Mouse (Mus musculus): Measurements from ENCODE around the gene Egln3. TPM values are rescaled to one million over a fixed set of nuclear protein-coding genes. Genes with fewer than 3 reads are reported as not detected.

Egln3 gene
- polyA plus RNA-seq, 1 experiment, result 51.8 TPM

- no peaks in the 10 kb centered on the region for H3K36me3 ChIP-seq (ENCODE audit: control insufficient read depth, insufficient read depth, low read length)
- 21% methylated on average over 1 of the region's 1 CpGs for WGBS
- no peak overlapping the region for H3K4me3 ChIP-seq (ENCODE audit: low read depth, low read length)
- H3K27ac ChIP-seq (ENCODE audit: insufficient read depth, low read depth, low read length), result peak overlapping the region; percentile 54; the same call in 1 of the 2 replicates
- H3K27me3 ChIP-seq (ENCODE audit: control insufficient read depth, insufficient read depth, low read length), result no peaks in the 10 kb centered on the region; the same call in 1 of the 2 replicates
- H3K4me1 ChIP-seq (ENCODE audit: control insufficient read depth, insufficient read depth, insufficient read length, low read length), result peaks cover 12% of the 10 kb centered on the region
- TF ChIP-seq POLR2A (IDR thresholded peaks at IDR 0.05; ENCODE audit: low read depth, low read length) (no peak), CTCF (IDR thresholded peaks at IDR 0.05; ENCODE audit: extremely low read depth, insufficient read length, insufficient replicate concordance, low read depth, low read length) (peak; percentile 65; the same call in 1 of the 2 replicates)
Observed at GRCm38 (mm10) chr12:54205195-54205594, 1.5 kb upstream of the Egln3 start.

- H3K4me3 ChIP-seq (ENCODE audit: low read depth, low read length), result peak overlapping the region; percentile 65
- H3K27ac ChIP-seq (ENCODE audit: insufficient read depth, low read depth, low read length), result peak overlapping the region; percentile 5
- H3K36me3 ChIP-seq (ENCODE audit: control insufficient read depth, insufficient read depth, low read length), result no peaks in the 10 kb centered on the region
- H3K27me3 ChIP-seq (ENCODE audit: control insufficient read depth, insufficient read depth, low read length), result no peaks in the 10 kb centered on the region; the same call in 1 of the 2 replicates
- 4% methylated on average over 55 of the region's 55 CpGs for WGBS
- no peak for TF ChIP-seq CTCF (IDR thresholded peaks at IDR 0.05; ENCODE audit: extremely low read depth, insufficient read length, insufficient replicate concordance, low read depth, low read length)
- peaks cover 13% of the 10 kb centered on the region for H3K4me1 ChIP-seq (ENCODE audit: control insufficient read depth, insufficient read depth, insufficient read length, low read length)
Observed at GRCm38 (mm10) chr12:54202765-54203655, 650 bp downstream of the Egln3 start.

GRCm38 (mm10) chr12:54202276-54202675 is 1.4 kb downstream of the Egln3 start:
- H3K36me3 ChIP-seq (ENCODE audit: control insufficient read depth, insufficient read depth, low read length), result no peaks in the 10 kb centered on the region
- no peak for TF ChIP-seq CTCF (IDR thresholded peaks at IDR 0.05; ENCODE audit: extremely low read depth, insufficient read length, insufficient replicate concordance, low read depth, low read length)
- TF ChIP-seq POLR2A (IDR thresholded peaks at IDR 0.05; ENCODE audit: low read depth, low read length), result no peak
- H3K27ac ChIP-seq (ENCODE audit: insufficient read depth, low read depth, low read length), result peak overlapping the region; percentile 15
- H3K4me1 ChIP-seq (ENCODE audit: control insufficient read depth, insufficient read depth, insufficient read length, low read length), result peaks cover 13% of the 10 kb centered on the region
- peak overlapping the region; percentile 65 for H3K4me3 ChIP-seq (ENCODE audit: low read depth, low read length)
- no peaks in the 10 kb centered on the region; the same call in 1 of the 2 replicates for H3K27me3 ChIP-seq (ENCODE audit: control insufficient read depth, insufficient read depth, low read length)
- WGBS, result 31% methylated on average over 6 of the region's 6 CpGs

GRCm38 (mm10) chr12:54200856-54201255 is 2.8 kb downstream of the Egln3 start:
- 45% methylated on average over 6 of the region's 6 CpGs for WGBS
- H3K27me3 ChIP-seq (ENCODE audit: control insufficient read depth, insufficient read depth, low read length), result no peaks in the 10 kb centered on the region; the same call in 1 of the 2 replicates
- peaks cover 10% of the 10 kb centered on the region for H3K4me1 ChIP-seq (ENCODE audit: control insufficient read depth, insufficient read depth, insufficient read length, low read length)
- no peak overlapping the region for H3K4me3 ChIP-seq (ENCODE audit: low read depth, low read length)
- no peak overlapping the region for H3K27ac ChIP-seq (ENCODE audit: insufficient read depth, low read depth, low read length)
- no peaks in the 10 kb centered on the region; the same call in 1 of the 2 replicates for H3K36me3 ChIP-seq (ENCODE audit: control insufficient read depth, insufficient read depth, low read length)
- TF ChIP-seq CTCF (IDR thresholded peaks at IDR 0.05; ENCODE audit: extremely low read depth, insufficient read length, insufficient replicate concordance, low read depth, low read length), result no peak
- no peak for TF ChIP-seq POLR2A (IDR thresholded peaks at IDR 0.05; ENCODE audit: low read depth, low read length)

GRCm38 (mm10) chr12:54200172-54200571 is 3.5 kb downstream of the Egln3 start:
- H3K27ac ChIP-seq (ENCODE audit: insufficient read depth, low read depth, low read length), result no peak overlapping the region
- WGBS, result 30% methylated on average over 4 of the region's 4 CpGs
- H3K27me3 ChIP-seq (ENCODE audit: control insufficient read depth, insufficient read depth, low read length), result no peaks in the 10 kb centered on the region; the same call in 1 of the 2 replicates
- H3K4me1 ChIP-seq (ENCODE audit: control insufficient read depth, insufficient read depth, insufficient read length, low read length), result peaks cover 5% of the 10 kb centered on the region
- no peaks in the 10 kb centered on the region; the same call in 1 of the 2 replicates for H3K36me3 ChIP-seq (ENCODE audit: control insufficient read depth, insufficient read depth, low read length)
- H3K4me3 ChIP-seq (ENCODE audit: low read depth, low read length), result no peak overlapping the region
- peak; percentile 36; the same call in 1 of the 2 replicates for TF ChIP-seq CTCF (IDR thresholded peaks at IDR 0.05; ENCODE audit: extremely low read depth, insufficient read length, insufficient replicate concordance, low read depth, low read length)
- TF ChIP-seq POLR2A (IDR thresholded peaks at IDR 0.05; ENCODE audit: low read depth, low read length), result no peak

- H3K27ac ChIP-seq (ENCODE audit: insufficient read depth, low read depth, low read length), result peak overlapping the region; percentile 20; the same call in 1 of the 2 replicates
Observed at GRCm38 (mm10) chr12:54198282-54198918, 5.3 kb downstream of the Egln3 start.

More at GRCm38 (mm10) chr12:54198282-54198918, 5.3 kb downstream of the Egln3 start:
- Histone ChIP-seq H3K27me3 (ENCODE audit: control insufficient read depth, insufficient read depth, low read length) (no peaks in the 10 kb centered on the region; the same call in 1 of the 2 replicates), H3K36me3 (ENCODE audit: control insufficient read depth, insufficient read depth, low read length) (no peaks in the 10 kb centered on the region; the same call in 1 of the 2 replicates), H3K4me3 (ENCODE audit: low read depth, low read length) (no peak overlapping the region), H3K4me1 (ENCODE audit: control insufficient read depth, insufficient read depth, insufficient read length, low read length) (peaks cover 5% of the 10 kb centered on the region)
- no peak for TF ChIP-seq POLR2A (IDR thresholded peaks at IDR 0.05; ENCODE audit: low read depth, low read length)
- TF ChIP-seq CTCF (IDR thresholded peaks at IDR 0.05; ENCODE audit: extremely low read depth, insufficient read length, insufficient replicate concordance, low read depth, low read length), result no peak
- WGBS, result 76% methylated on average over 4 of the region's 4 CpGs
